ENCODE assay signal across 8 mouse cellular contexts in genomic region chr10:93641821-93642746, GRCm38 (mm10). TPM values are rescaled to one million over a fixed set of nuclear protein-coding genes. Genes with fewer than 3 reads are reported as not detected.
DNase-seq lines count a peak whose midpoint lies in the region; ATAC-seq and TF ChIP-seq lines count a peak whose summit lies in the region.

No protein-coding gene starts in this region.

- CTCF ChIA-PET in Patski (lab: Charles Lee): interaction anchor here (0.6 to 1.5 kb wide), 4 partner anchors 9 to 802 kb away, joined by 3 read pairs; no protein-coding TSS in a partner anchor

- peak overlapping the region; percentile 95 for H3K4me3 ChIP-seq in gastrocnemius, adult 2 months
- H3K4me3 ChIP-seq in heart, embryonic 15.5 days: peak overlapping the region; percentile 88
- peak overlapping the region; percentile 72 for H3K4me3 ChIP-seq in testis, adult 2 months (ENCODE audit: control insufficient read depth, low read depth, low read length)

- TF ChIP-seq CTCF in gastrocnemius, adult 2 months (IDR thresholded peaks at IDR 0.05): no peak
- no peak for TF ChIP-seq CTCF in Patski (IDR thresholded peaks at IDR 0.05)
- no peak for TF ChIP-seq CTCF in testis, adult 2 months (IDR thresholded peaks at IDR 0.05; ENCODE audit: control insufficient read depth, insufficient read depth, insufficient replicate concordance, low read depth, low read length)

- H3K36me3 ChIP-seq in heart, embryonic 15.5 days: no peaks in the 10 kb centered on the region
- H3K36me3 ChIP-seq in testis, adult 2 months (ENCODE audit: control insufficient read depth, insufficient read depth, low read length): no peaks in the 10 kb centered on the region

- H3K27ac ChIP-seq in gastrocnemius, adult 2 months: peak overlapping the region; percentile 88
- H3K27ac ChIP-seq in heart, embryonic 15.5 days: peak overlapping the region; percentile 61
- peak overlapping the region; percentile 82 for H3K27ac ChIP-seq in testis, adult 2 months (ENCODE audit: control insufficient read depth, insufficient read depth, low read depth, low read length)

- H3K27me3 ChIP-seq in Patski: no peaks in the 10 kb centered on the region
- H3K27me3 ChIP-seq in heart, embryonic 15.5 days: peaks cover 66% of the 10 kb centered on the region
- peaks cover 5% of the 10 kb centered on the region; the same call in 1 of the 2 replicates for H3K27me3 ChIP-seq in testis, adult 2 months (ENCODE audit: control insufficient read depth, insufficient read depth, low read length)

- no peaks in the 10 kb centered on the region for H3K9me3 ChIP-seq in heart, embryonic 15.5 days (replicated peaks)

- 5% methylated on average over 32 of the region's 32 CpGs for WGBS in heart, embryonic 15.5 days

- peak overlapping the region; percentile 98 for H3K4me2 ChIP-seq in heart, embryonic 15.5 days

- peak overlapping the region; percentile 88 for H3K9ac ChIP-seq in heart, embryonic 15.5 days

- POLR2A ChIA-PET in Patski (lab: Charles Lee): interaction anchor here (0.7 to 1.2 kb wide), 10 partner anchors 19 to 749 kb away, joined by 3 to 7 read pairs (median 4); no protein-coding TSS in a partner anchor

- ATAC-seq in Patski: peak; percentile 67
- ATAC-seq in heart, embryonic 15.5 days (replicated peaks; ENCODE audit: insufficient number of reproducible peaks, insufficient read depth, low FRiP score, low read depth): peak; percentile 24; the same call in 1 of the 2 replicates
- peak; percentile 61 for ATAC-seq in megakaryocyte-erythroid progenitor cell, adult 5-6 weeks (replicated peaks; ENCODE audit: low FRiP score, low TSS enrichment, poor library complexity, severe bottlenecking)

- in situ Hi-C loops in Patski (cut with MboI; ENCODE audit: low pct_unique_long_range_greater_than_20kb): no loop called here

- no peak for TF ChIP-seq POLR2A in testis, adult 2 months (IDR thresholded peaks at IDR 0.05; ENCODE audit: control insufficient read depth, low read depth, low read length)

- intact Hi-C loops in gastrocnemius, adult 2 months (cut with DNase I): loop anchor here (5.0 kb wide), 1 partner anchor 120 kb away; no protein-coding TSS in a partner anchor
- intact Hi-C loops in gastrocnemius, postnatal 14 days (cut with DNase I; ENCODE audit: low total_unique reads): no loop called here

- DNase-seq in gastrocnemius, adult 2 months: peak; percentile 48
- DNase-seq in gastrocnemius, postnatal 14 days: no peak
- DNase-seq in Patski (ENCODE audit: low read depth, low spot score): no peak
- peak; percentile 65 for DNase-seq in embryo, embryonic 11 days
- peak; percentile 73 for DNase-seq in kidney, postnatal 10 days

- H3K4me1 ChIP-seq in heart, embryonic 15.5 days (replicated peaks): peaks cover 29% of the 10 kb centered on the region
- H3K4me1 ChIP-seq in testis, adult 2 months (ENCODE audit: control insufficient read depth, insufficient read depth, low read length): peaks cover 8% of the 10 kb centered on the region

RNA-seq across cellular contexts. Expression of gene Ntn4, which starts 1.6 kb away (rescaled TPM):
- 10 to 100 TPM in 1 of 2 experiments, 1 to 10 TPM in 1; 6.7 to 14.8 TPM for total RNA-seq in gastrocnemius, adult 2 months (2021)
- 1 to 10 TPM; 8.9 to 9.3 TPM for total RNA-seq in gastrocnemius, postnatal 14 days (2021)
- polyA plus RNA-seq in Patski (2021): 159 TPM
- polyA plus RNA-seq in heart, embryonic 15.5 days (2015; fragmentation: Nextera tagmentation; extraction: Ambion mirVana): 1.9 and 2.6 TPM in 2 replicates
- total RNA-seq in megakaryocyte-erythroid progenitor cell, adult 5-6 weeks (2014; fragmentation: Nextera tagmentation): 14.0 and 14.9 TPM in 2 replicates
- 8.7 and 24.8 TPM in 2 replicates for total RNA-seq in megakaryocyte-erythroid progenitor cell, adult 5-6 weeks (2017)
- polyA plus RNA-seq in testis, adult 2 months (2012; rRNA removed): 2.7 and 3.2 TPM in 2 replicates

RNA-seq across cellular contexts. Expression of gene Snrpf, which starts 52.6 kb away (rescaled TPM):
- 1 to 10 TPM; 6.5 to 8.9 TPM for total RNA-seq in gastrocnemius, adult 2 months (2021)
- total RNA-seq in gastrocnemius, postnatal 14 days (2021): 10 to 100 TPM in 1 of 2 experiments, 1 to 10 TPM in 1; 9.9 to 10.4 TPM
- polyA plus RNA-seq in Patski (2021): 55.6 TPM
- 60.5 and 69.9 TPM in 2 replicates for polyA plus RNA-seq in heart, embryonic 15.5 days (2015; fragmentation: Nextera tagmentation; extraction: Ambion mirVana)
- 264 and 276 TPM in 2 replicates for total RNA-seq in megakaryocyte-erythroid progenitor cell, adult 5-6 weeks (2014; fragmentation: Nextera tagmentation)
- 328 and 443 TPM in 2 replicates for total RNA-seq in megakaryocyte-erythroid progenitor cell, adult 5-6 weeks (2017)
- polyA plus RNA-seq in testis, adult 2 months (2012; rRNA removed): 65.2 and 67.0 TPM in 2 replicates

Comparison
In these comparisons a context has a peak if more than half of its experiments do, and no peak if none do; other contexts are left out.
1. DNase-seq: peak in gastrocnemius, adult 2 months (single experiment), embryo, embryonic 11 days (single experiment) and kidney, postnatal 10 days (single experiment); none in gastrocnemius, postnatal 14 days (single experiment) and Patski (single experiment).
2. RNA of gene Snrpf, which starts 52.6 kb away (total RNA-seq): 264 to 443 TPM in megakaryocyte-erythroid progenitor cell, adult 5-6 weeks; 9.9 to 10.4 TPM in gastrocnemius, postnatal 14 days and 6.5 to 8.9 TPM in gastrocnemius, adult 2 months; every median in the first group is over 10 times any median in the second.
3. Peak in every context shown above with its lines, with median percentiles within 50 percentile points of each other: H3K27ac ChIP-seq, H3K4me3 ChIP-seq and ATAC-seq.